Mouse (Mus musculus): Measurements from ENCODE around the gene Tbrg1.

DNA sequence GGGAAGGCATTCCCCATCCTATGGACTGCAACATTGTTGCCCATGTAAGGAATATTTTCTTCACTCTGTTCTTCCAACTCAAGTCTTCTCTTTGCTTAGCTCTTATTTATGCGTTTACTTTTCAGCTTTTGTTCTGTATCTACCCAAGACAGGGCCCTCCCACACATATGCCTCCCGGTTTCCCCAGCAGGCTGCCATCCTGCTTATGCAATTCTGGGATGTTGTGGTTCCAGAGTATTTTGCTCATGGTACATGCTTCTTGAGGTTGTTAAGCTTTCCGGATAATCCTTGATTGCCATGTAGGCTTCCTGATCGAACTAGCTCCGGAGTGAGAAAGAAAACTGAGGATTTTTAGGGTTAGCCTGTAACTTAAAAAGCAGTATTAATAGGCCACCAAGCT, 41.9 kb downstream of the Tbrg1 start:
- TF ChIP-seq CTCF (IDR thresholded peaks at IDR 0.05; ENCODE audit: borderline replicate concordance, control insufficient read depth, extremely low read depth, insufficient read depth, low read length, poor library complexity) (no peak), POLR2A (IDR thresholded peaks at IDR 0.05; ENCODE audit: control insufficient read depth, extremely low read depth, insufficient read depth, low read length, poor library complexity) (no peak)
